Comparison of ENCODE assay signal across 20 mouse cellular contexts in the genomic region with DNA sequence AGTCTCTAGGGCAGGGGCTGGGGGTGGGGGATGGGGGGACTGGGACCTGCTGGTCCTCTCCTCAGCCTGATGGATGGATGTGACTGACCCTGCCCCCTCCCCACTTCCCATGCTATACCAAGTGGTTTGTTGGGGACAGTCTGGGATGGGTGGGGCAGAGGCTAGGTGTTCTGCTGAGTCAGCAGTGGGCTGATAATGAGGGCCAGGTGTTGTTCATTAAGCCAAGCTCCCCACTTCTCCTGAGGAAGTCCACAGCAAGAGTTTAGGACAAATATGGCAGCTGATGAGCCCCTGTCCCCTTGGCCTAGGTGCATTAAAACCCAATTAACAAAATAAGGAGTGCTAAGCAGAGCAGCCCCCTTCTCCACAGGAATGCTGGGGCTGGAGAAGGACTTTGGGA.
DNase-seq lines count a peak whose midpoint lies in the region; ATAC-seq lines count a peak whose summit lies in the region.
"Had no signal": no experiment of that assay in that cellular context is flagged by ENCODE, and none has a peak within 500 bp of the region (broad histone marks: within the 10 kb centered on the region; RNA-seq: fewer than 3 reads in every experiment).

No protein-coding gene starts in this region.

- no peak overlapping the region for H3K27ac ChIP-seq in neural tube, embryonic 14.5 days (ENCODE audit: low read depth, low read length)
- no peak overlapping the region; the same call in 1 of the 2 replicates for H3K27ac ChIP-seq in neural tube, embryonic 15.5 days (replicated peaks)
- peak overlapping the region; percentile 35; the same call in 1 of the 2 replicates for H3K27ac ChIP-seq in embryonic facial prominence, embryonic 10.5 days (replicated peaks)
- peak overlapping the region; percentile 93 for H3K27ac ChIP-seq in intestine, embryonic 16.5 days (ENCODE audit: low read length)
- H3K27ac ChIP-seq in midbrain, embryonic 14.5 days (replicated peaks; ENCODE audit: low read depth, low read length): no peak overlapping the region
- H3K27ac ChIP-seq: forebrain, embryonic 13.5 days; gastrocnemius, adult 2 months; heart, embryonic 13.5 days; hindbrain, embryonic 12.5 days had no signal

- H3K4me1 ChIP-seq in neural tube, embryonic 14.5 days (ENCODE audit: control insufficient read depth, insufficient read depth, low read length): peaks cover 18% of the 10 kb centered on the region
- H3K4me1 ChIP-seq in neural tube, embryonic 15.5 days: peaks cover 45% of the 10 kb centered on the region
- H3K4me1 ChIP-seq in embryonic facial prominence, embryonic 10.5 days: peaks cover 30% of the 10 kb centered on the region
- peaks cover 30% of the 10 kb centered on the region for H3K4me1 ChIP-seq in intestine, embryonic 16.5 days (ENCODE audit: control insufficient read depth, insufficient read depth, low read length)
- H3K4me1 ChIP-seq in midbrain, embryonic 14.5 days (ENCODE audit: control insufficient read depth, insufficient read depth, low read length): peaks cover 9% of the 10 kb centered on the region; the same call in 1 of the 2 replicates
- H3K4me1 ChIP-seq: forebrain, embryonic 13.5 days had no signal

- no peaks in the 10 kb centered on the region for H3K27me3 ChIP-seq in neural tube, embryonic 14.5 days (ENCODE audit: control insufficient read depth, insufficient read depth, low read length)
- no peaks in the 10 kb centered on the region for H3K27me3 ChIP-seq in neural tube, embryonic 15.5 days (replicated peaks)
- H3K27me3 ChIP-seq in embryonic facial prominence, embryonic 10.5 days (replicated peaks; ENCODE audit: low read depth, poor library complexity, severe bottlenecking): no peaks in the 10 kb centered on the region; the same call in 1 of the 2 replicates
- no peaks in the 10 kb centered on the region for H3K27me3 ChIP-seq in intestine, embryonic 16.5 days (replicated peaks; ENCODE audit: control insufficient read depth, insufficient read depth, low read length)
- no peaks in the 10 kb centered on the region for H3K27me3 ChIP-seq in midbrain, embryonic 14.5 days (ENCODE audit: control insufficient read depth, insufficient read depth, low read length)
- H3K27me3 ChIP-seq: forebrain, embryonic 13.5 days; hindbrain, embryonic 12.5 days had no signal

- H3K4me3 ChIP-seq in neural tube, embryonic 14.5 days (ENCODE audit: low read depth, low read length): no peak overlapping the region
- no peak overlapping the region for H3K4me3 ChIP-seq in neural tube, embryonic 15.5 days (replicated peaks)
- H3K4me3 ChIP-seq in embryonic facial prominence, embryonic 10.5 days: no peak overlapping the region
- H3K4me3 ChIP-seq in intestine, embryonic 16.5 days (ENCODE audit: low read length): no peak overlapping the region
- H3K4me3 ChIP-seq in midbrain, embryonic 14.5 days (replicated peaks; ENCODE audit: low read depth, low read length): no peak overlapping the region
- H3K4me3 ChIP-seq: forebrain, embryonic 13.5 days; gastrocnemius, adult 2 months; heart, embryonic 13.5 days; hindbrain, embryonic 12.5 days had no signal

- no peak for DNase-seq in embryonic facial prominence, embryonic 10.5 days (ENCODE audit: low spot score)
- DNase-seq in midbrain, embryonic 14.5 days: no peak
- no peak for DNase-seq in adrenal gland, adult 18-20 months (ENCODE audit: low spot score in 2 of 2)
- DNase-seq: adrenal gland, postnatal 10 days; cerebellum, adult 11-12 months; cerebellum, adult 9-10 months; cerebellum, postnatal 25 days; forebrain, postnatal 0 days; gastrocnemius, adult 2 months; gastrocnemius, postnatal 36 days; heart, adult 11 months; heart, postnatal 36 days; kidney, adult 2 months had no signal

- no peaks in the 10 kb centered on the region for H3K36me3 ChIP-seq in neural tube, embryonic 14.5 days (ENCODE audit: control insufficient read depth, insufficient read depth, low read length)
- no peaks in the 10 kb centered on the region for H3K36me3 ChIP-seq in neural tube, embryonic 15.5 days
- H3K36me3 ChIP-seq in embryonic facial prominence, embryonic 10.5 days (replicated peaks): no peaks in the 10 kb centered on the region
- no peaks in the 10 kb centered on the region for H3K36me3 ChIP-seq in intestine, embryonic 16.5 days (ENCODE audit: control insufficient read depth, insufficient read depth, low read length)
- no peaks in the 10 kb centered on the region for H3K36me3 ChIP-seq in midbrain, embryonic 14.5 days (ENCODE audit: control insufficient read depth, insufficient read depth, low read length)
- H3K36me3 ChIP-seq: heart, embryonic 13.5 days; hindbrain, embryonic 12.5 days had no signal

- no peak overlapping the region for H3K9ac ChIP-seq in neural tube, embryonic 14.5 days (replicated peaks; ENCODE audit: low read depth, low read length)
- H3K9ac ChIP-seq in neural tube, embryonic 15.5 days (replicated peaks): no peak overlapping the region
- H3K9ac ChIP-seq in intestine, embryonic 16.5 days (ENCODE audit: low read depth, low read length): peak overlapping the region; percentile 39
- H3K9ac ChIP-seq in midbrain, embryonic 14.5 days (replicated peaks; ENCODE audit: low read length): no peak overlapping the region
- H3K9ac ChIP-seq: forebrain, embryonic 13.5 days; forebrain, postnatal 0 days; heart, embryonic 13.5 days; hindbrain, embryonic 12.5 days had no signal

- no peak overlapping the region for H3K4me2 ChIP-seq in neural tube, embryonic 14.5 days (ENCODE audit: low read depth, low read length)
- no peak overlapping the region for H3K4me2 ChIP-seq in neural tube, embryonic 15.5 days
- no peak overlapping the region for H3K4me2 ChIP-seq in intestine, embryonic 16.5 days (ENCODE audit: low read depth, low read length)
- no peak overlapping the region for H3K4me2 ChIP-seq in midbrain, embryonic 14.5 days (ENCODE audit: low read length)
- H3K4me2 ChIP-seq: forebrain, embryonic 13.5 days; heart, embryonic 13.5 days; hindbrain, embryonic 12.5 days had no signal

- H3K9me3 ChIP-seq in neural tube, embryonic 14.5 days (ENCODE audit: control insufficient read depth, low read length): no peaks in the 10 kb centered on the region; the same call in 1 of the 2 replicates
- no peaks in the 10 kb centered on the region for H3K9me3 ChIP-seq in neural tube, embryonic 15.5 days (replicated peaks)
- no peaks in the 10 kb centered on the region for H3K9me3 ChIP-seq in embryonic facial prominence, embryonic 10.5 days
- no peaks in the 10 kb centered on the region for H3K9me3 ChIP-seq in intestine, embryonic 16.5 days (ENCODE audit: control insufficient read depth, low read length)
- no peaks in the 10 kb centered on the region for H3K9me3 ChIP-seq in midbrain, embryonic 14.5 days (ENCODE audit: control insufficient read depth, low read length)
- H3K9me3 ChIP-seq: forebrain, embryonic 13.5 days; heart, embryonic 13.5 days; hindbrain, embryonic 12.5 days had no signal

- ATAC-seq in neural tube, embryonic 14.5 days (ENCODE audit: low read depth): 0 out of 2 replicates have a peak, but pooled peaks have one; percentile 30
- no peak for ATAC-seq in neural tube, embryonic 15.5 days (ENCODE audit: low FRiP score)
- no peak for ATAC-seq in intestine, embryonic 16.5 days
- no peak for ATAC-seq in midbrain, embryonic 14.5 days (ENCODE audit: low FRiP score, low TSS enrichment)
- no peak for ATAC-seq in activated CD4-positive, CD25-positive, alpha-beta regulatory T cell, adult 4 months
- ATAC-seq: forebrain, embryonic 13.5 days; forebrain, postnatal 0 days had no signal

Comparison
In these comparisons a context has a peak if more than half of its experiments do, and no peak if none do; other contexts are left out.
1. H3K27ac ChIP-seq: peak in embryonic facial prominence, embryonic 10.5 days (single experiment) and intestine, embryonic 16.5 days (single experiment); none in neural tube, embryonic 14.5 days (single experiment), neural tube, embryonic 15.5 days (single experiment) and midbrain, embryonic 14.5 days (single experiment).